Mouse (Mus musculus) spleen, embryonic (tissue): ENCODE data around the gene Fbxo46.

Experiments used
- CTCF ChIA-PET: fragments of 350-600 bp; sonication (Branson Sonifier 250); formaldehyde crosslinking; loops from one replicate; lab custom pipeline; 2022; lab: Charles Lee

Gene Fbxo46

DNA sequence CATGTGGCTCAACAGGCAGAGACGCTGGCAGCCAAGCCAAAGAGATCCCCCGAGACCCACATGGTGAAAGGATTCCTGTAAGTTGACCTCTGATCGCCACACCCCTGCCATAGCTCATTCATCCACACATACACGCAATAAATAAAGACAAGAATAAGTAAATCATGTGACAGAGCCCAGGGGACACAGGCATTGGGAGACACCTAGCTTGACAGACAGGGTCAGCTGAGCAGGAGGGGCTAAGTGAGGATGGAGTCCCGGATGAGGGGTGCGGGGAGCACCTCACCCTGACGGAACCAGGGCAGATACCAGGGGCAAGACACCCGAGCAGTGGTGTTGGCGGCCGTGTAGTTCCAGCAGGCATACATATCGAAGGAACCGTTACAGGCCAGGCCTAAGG is 44.1 kb downstream of the Fbxo46 start:
- CTCF ChIA-PET: interaction anchor here (1.4 kb wide), 1 partner anchor 14 kb away, joined by 3 read pairs; no protein-coding TSS in a partner anchor

DNA sequence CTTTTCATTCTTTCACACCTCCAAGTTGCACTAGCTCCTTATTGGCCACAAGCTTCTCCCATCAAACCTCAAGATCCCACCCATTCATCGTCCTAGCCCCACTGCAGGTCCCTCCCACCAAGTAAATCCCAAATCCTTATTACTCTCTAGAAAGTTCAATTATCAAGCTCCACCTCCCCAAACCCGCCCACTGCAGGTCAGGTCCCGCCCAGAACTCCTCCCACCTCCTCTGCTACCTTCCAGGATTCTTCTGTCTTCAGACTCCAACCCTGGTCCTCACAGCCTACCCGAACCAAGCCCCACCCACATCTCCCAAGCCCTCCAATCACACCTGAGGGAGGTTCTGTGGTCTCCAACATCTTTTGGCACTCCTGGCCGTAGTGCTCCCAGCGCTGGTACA is 44.5 kb downstream of the Fbxo46 start:
- CTCF ChIA-PET: interaction anchor here (1.4 kb wide), 1 partner anchor 13 kb away, joined by 3 read pairs; no protein-coding TSS in a partner anchor

DNA sequence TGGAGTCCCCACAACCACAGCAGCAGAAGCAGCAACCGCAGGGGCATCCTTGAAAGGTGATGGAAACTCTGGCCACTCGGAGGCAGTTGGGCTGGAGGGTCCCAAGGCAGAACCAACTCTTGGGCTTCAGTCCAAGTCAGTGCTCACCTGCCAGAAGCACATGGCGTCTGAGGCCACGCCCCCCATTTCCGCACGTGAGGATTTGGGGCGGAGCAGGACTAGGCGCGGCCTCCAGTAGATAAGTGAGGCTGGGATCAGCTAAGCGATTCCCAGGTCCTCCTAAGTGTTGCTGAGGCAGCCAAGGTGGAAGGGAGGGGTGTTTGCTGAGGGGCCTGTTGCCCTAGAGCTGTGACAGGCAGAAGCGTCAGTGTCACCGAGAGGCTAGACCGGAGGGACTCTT is 45.3 kb downstream of the Fbxo46 start:
- CTCF ChIA-PET: interaction anchor here (0.9 kb wide), 1 partner anchor 19 kb away, joined by 3 read pairs; no protein-coding TSS in a partner anchor

DNA sequence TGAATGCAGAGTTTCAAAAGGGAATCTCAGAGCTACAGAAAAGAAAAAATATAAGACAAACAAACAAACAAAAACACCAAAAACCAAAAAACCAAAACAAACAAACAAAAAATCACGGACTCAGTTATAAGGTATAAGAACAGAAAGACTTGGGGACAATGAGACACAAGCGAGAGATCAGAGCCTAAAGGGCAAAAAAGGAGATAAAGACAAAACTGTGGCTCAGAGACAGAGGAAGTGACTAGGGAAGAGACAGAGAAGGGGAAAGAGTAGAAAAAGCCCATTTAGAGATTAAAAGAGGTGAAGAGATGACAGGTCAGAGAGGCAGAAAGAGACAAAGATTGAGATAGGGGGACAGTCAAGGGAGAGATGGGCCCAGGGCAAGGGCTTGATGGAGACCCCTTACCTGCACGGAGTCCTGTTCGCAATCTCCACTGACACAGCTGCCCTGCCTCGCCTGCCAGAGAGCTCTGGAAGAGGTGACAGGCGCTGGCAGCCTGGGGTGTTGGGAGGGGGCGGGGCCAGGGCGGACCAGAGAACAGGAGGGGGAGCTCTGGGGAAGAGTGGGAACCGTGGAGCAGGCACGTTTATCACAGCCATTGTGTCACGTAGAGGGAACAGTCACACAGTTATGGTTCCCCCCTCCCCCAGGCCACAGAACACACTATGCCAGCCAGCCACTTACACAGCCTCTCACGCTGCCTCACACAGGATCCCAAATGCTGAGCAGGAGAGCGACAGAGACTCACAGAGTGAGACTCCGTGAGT is 46.2 kb downstream of the Fbxo46 start, which contains the start of gene Gipr:
Gipr (minus strand) TSS at position 472 of the 768 bp plus-strand sequence.
- CTCF ChIA-PET: interaction anchor here (0.9 kb wide), 1 partner anchor 19 kb away, joined by 3 read pairs; no protein-coding TSS in a partner anchor

DNA sequence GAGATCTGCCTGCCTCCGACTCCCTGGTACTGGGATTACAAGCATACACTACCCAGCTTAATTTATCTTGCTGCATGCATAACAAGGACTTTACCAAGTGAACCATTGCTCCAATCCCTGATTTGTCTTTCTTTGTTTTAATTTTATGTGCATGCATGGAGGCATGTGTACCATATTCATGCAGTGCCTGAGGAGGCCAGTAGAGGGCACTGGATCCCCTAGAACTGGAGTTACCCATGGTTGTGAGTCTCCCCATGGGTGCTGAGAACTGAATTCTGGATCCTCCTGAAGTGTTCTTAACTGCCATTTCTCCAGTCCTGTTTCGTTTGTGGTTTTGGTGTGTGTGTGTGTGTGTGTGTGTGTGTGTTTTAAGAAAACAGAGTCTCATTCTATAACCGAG is 47.3 kb downstream of the Fbxo46 start:
- CTCF ChIA-PET: no interaction called here

DNA sequence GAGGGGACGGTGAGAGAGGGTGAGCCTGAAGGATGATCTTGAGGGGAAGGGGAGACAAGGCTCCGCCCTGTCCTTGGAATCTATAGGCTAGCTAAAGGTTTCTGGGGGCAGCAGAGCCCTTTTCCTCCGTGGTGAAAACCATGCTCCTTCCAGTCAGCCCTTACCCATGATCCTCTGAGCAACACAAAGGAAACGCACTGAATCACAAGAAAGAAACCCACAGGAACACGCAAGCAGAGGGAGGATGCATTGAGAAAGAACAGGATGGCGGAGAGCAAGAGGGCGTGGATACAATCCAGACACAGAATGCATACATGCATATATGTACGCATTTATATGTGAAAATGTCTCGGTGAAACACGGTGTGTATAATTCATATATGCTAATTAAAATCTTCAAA is 49.8 kb downstream of the Fbxo46 start:
- CTCF ChIA-PET: no interaction called here

DNA sequence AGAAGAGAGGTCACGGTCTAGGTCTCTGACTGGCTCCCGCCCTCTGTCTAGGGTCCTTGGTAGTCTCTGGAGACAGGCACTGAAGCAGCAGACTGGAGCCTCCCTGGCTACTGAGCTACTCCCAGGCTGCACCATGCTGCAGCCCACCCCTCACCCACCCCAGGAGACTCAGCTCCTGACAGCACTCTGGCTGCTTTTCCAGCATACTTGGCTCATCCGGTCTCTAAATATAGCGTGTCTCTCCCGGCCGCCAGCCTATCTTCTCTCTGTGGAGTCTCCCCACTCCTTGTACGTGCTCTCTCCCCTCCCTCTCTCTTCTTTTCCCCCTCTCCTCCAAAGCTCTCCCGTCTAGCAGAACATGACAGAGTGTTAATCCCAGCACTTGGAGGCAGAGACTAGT is 50.5 kb downstream of the Fbxo46 start:
- CTCF ChIA-PET: interaction anchor here (0.6 kb wide), 1 partner anchor 404 kb away, joined by 3 read pairs; no protein-coding TSS in a partner anchor

DNA sequence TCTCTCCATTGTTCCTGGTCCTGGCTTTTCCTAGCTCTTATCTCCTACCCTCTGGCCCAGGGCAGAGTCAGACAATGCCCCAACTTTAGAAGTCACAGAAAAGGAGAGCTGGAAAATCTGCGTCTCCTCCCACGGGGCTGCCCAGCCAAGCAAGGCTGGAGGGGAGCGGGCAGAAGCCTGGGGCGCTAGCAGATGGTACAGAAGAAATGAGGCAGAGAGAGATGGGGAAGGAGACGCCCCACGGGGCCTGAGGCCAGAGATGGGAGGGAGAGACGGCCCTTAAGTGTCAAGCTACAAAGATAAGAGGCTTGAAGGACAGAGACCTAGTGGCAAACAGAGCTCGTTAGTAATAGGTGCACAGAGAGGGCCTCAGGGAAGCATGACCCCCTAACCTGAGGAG is 52.2 kb downstream of the Fbxo46 start:
- CTCF ChIA-PET: no interaction called here

DNA sequence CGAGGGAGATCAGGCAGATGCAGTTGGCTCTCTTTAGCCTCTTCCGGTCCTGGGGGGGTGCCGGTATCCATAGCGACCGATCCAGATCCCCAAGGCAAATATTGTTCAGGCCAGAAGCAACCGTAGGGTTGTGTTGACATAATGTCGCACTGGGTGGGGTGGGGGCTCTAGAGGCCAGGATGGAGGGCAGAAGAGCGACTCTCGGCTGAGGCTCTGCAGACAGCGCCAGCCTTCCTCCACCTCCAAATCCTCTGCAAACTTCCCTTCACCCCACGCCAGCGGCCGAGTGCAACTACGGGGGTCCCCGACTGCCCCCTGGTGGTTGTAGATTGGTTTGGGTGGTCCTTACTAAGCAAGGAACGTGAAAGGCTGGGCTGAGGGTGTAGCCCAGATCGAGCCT is 53.2 kb downstream of the Fbxo46 start:
- CTCF ChIA-PET: interaction anchor here (0.6 to 1.1 kb wide), 4 partner anchors 17 to 359 kb away, joined by 3 to 16 read pairs (median 3); no protein-coding TSS in a partner anchor

DNA sequence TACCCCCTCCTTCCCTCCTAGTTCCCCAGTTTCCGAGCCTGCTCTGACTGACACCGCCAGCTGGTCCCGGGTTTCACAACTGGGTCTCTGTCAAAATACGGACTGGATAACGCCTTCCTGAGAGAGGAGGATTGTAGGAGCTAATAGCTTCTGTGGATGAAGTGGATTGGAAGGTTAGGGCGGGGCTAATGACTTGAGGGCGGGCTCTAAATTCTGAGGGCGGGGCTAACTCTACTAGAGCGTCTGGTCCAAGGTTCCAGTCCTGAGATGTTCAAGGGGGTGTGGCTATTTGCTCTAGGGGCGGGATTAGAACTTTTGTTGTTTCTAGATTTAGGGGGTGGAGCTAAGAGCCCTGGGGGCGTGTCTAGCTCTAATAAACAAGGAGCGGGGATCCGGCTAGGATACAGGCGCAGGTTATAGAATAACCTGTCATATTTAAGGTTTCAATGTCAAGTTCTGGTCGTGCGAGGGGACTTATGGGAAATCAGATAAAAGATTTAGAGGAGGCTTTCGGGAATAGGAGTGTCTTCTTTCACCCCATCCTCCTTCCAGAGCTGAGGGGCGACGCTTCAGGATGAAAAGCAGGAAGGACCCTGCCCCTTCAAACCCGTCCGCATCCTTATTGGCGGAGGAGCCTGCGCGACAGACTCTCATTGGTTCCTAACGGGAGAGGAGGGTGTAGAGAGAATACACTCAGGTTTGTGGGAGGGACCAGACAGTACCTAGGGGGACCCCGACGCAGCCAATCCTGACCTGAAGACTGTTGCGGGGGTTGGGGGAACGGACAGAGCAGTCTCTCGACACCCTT is 56.3 kb downstream of the Fbxo46 start, which contains the start of gene Eml2:
Eml2 (plus strand) TSS at position 714 of the 808 bp plus-strand sequence.
- CTCF ChIA-PET: interaction anchor here (0.6 kb wide), 1 partner anchor 22 kb away, joined by 5 read pairs; no protein-coding TSS in a partner anchor

DNA sequence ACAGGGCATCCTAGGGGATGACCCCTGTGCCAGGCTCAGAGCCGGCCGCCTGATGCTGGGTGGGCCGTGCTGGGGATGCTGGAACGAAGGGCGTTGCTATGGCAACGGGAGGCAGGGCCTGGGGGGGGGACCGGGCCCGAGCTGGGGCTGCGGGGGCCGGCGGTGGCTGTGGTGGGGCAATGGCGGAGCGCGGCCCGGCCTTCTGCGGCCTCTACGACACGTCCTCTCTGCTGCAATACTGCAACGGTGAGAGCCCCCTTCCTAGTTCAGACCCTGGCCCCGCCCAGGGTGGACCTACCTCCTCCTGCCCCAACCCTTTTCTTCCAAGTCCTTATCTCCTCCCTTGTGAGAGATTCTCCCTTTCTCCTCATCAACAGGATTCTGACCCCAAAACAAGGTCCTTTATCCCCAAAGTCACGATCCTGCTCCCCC is 56.9 kb downstream of the Fbxo46 start:
- CTCF ChIA-PET: interaction anchor here (0.5 kb wide), 1 partner anchor 132 kb away, joined by 9 read pairs; no protein-coding TSS in a partner anchor

DNA sequence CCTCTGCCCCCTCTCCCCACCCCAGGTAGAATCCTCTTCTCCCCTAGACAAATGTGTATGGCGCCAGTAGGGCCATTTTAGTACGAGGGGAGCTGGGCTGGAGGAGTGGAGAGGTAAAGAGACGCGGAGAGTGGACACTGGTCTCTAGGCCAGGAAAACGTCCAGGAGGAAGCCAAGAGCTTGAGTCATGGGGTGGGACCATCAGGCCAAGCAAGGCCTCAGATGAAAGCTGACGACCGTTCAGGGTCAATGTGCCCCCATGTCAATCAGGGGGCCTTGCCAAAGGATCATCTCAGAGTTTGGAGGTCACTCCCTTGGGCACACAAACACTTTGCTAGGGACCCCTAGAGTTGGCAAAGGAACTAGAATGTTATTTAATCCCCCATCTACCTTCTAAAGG is 57.6 kb downstream of the Fbxo46 start:
- CTCF ChIA-PET: interaction anchor here (0.5 to 0.8 kb wide), 3 partner anchors 13 to 151 kb away, joined by 3 to 9 read pairs (median 3); no protein-coding TSS in a partner anchor

DNA sequence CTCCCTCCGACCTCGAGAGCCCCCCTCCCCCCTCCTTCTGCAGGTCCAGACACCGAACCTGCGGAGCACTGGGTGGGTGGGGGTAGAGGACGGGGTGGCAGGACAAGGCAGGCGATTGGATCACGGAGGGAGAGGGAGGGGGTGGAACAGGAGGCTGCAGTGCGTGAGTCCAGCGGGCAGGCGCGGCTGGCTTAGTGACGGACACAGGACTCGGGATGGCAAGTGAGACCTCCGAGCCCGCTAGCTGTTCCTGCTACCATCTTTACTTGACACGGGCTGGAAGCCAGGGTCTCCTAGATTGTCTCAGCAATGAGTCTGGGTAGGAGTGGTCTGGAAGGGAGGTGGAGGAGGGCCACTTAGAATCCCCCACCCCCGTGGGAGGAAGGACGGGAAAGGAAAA is 58.4 kb downstream of the Fbxo46 start:
- CTCF ChIA-PET: interaction anchor here (0.6 to 1.2 kb wide), 4 partner anchors 19 to 117 kb away, joined by 3 to 4 read pairs (median 3); partner anchors contain the start of gene Dmpk

DNA sequence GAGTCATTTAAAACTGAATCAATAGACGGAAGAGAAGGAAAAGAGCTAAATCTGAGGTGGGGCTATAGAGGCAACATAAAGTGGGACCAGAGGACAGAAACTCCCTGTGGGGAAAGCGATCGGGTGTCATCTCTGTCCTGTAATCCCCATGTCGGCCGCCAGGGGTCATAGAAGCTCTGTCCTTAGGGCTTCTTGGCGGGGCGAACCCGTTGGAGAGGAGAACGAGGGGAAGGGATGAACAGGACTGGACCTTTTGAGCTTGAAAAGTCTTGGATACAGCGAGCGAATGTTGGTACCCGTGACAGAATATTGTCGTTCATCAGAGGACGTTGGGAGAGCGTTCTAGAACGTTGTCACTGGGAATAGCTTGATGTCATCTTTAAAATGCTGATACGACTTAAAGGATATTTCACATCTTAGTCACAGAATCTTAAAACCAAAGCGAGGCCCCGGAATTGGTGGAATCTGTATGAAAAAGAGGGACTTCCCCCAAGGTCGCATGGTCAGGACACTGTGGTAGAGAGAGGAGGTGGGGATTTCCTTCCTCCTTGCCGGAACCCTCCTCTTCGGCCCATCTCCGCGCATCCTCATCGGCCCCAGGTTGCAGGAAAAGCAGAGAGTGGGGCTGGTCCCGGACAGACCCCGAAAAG is 58.9 kb downstream of the Fbxo46 start:
- CTCF ChIA-PET: interaction anchor here (0.6 to 1.2 kb wide), 5 partner anchors 19 to 117 kb away, joined by 3 to 6 read pairs (median 3); partner anchors contain the start of gene Dmpk

DNA sequence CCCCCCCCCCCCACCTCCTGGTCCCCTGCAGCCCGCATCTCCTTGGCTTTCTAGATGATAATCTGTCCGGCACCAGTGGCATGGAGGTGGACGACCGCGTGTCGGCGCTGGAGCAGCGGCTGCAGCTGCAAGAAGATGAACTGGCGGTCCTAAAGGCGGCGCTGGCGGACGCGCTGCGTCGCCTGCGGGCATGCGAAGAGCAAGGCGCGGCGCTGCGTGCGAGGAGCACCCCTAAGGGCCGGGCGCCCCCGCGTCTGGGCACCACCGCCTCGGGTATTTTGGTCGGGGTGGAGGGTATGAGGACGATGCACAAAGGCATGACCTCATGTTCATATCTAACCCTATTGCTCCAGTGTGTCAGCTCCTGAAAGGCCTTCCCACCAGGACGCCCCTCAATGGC is 59.5 kb downstream of the Fbxo46 start:
- CTCF ChIA-PET: interaction anchor here (0.6 to 0.8 kb wide), 3 partner anchors 36 to 278 kb away, joined by 3 to 6 read pairs (median 3); no protein-coding TSS in a partner anchor

DNA sequence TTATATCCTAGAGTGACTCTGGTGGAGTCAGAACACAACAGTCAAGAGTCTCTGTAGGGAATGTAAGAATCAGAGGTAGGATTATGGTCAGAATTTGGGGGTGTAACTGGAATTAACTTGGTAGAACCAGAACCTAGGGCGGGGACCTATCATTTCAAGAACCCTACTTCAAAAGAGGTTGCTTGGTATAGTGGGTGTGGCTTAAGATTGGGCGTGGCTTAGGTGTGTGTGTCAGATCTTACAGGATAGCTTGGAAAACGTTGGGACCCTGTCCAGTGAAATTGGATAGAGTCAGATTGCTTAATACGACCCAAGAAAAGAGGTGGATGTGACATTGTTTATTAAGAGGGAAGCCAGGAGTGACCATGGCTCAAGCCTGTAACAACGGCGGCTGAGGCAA is 60.3 kb downstream of the Fbxo46 start:
- CTCF ChIA-PET: interaction anchor here (0.6 to 0.8 kb wide), 2 partner anchors 47 to 277 kb away, joined by 3 read pairs; no protein-coding TSS in a partner anchor

DNA sequence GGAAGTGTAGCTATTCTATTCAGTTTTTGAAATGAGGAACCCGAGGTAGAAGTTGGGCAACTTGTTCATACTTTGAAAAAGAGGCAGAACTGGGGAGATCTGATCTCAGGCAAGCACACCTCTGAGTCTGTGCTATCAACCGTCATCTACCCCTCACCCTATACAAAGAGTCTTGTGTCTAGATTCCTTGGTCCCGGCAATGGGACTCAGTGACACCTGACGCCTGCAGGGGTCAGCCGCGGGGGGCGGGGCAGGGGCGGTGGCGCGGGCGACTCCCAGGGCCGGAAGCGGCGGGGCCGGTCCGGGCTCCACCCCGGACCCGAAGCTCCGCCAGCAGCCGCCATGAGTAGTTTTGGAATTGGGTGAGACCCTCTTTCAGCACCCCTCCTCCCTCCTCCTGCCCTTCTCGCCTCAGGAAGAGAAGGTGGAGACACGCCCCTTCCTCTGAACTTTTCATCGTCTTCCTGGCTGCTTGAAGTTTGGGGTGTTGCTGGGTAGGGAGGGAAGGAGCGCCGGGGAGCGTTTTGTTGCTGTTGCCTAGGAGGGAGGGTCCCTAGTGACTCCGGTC is 61.3 kb downstream of the Fbxo46 start:
- CTCF ChIA-PET: no interaction called here

DNA sequence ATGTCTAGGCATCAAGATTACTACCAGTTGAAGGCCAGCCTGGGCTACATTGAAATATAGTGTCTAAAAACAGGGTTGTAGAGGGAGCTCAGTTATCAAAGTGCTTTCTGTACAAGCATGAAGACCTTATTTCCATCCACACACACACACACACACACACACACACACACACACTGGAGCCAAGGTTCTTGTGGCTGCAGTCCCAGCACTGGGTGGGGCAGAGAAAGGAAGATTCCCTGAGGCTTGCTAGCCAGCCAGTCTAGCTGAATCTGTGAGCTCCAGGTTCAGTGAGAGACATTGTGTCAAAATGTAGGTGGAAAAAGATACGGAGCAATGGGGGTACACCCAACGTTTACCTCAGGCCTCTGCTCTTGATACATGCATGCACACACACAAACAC is 64.6 kb downstream of the Fbxo46 start:
- CTCF ChIA-PET: no interaction called here

DNA sequence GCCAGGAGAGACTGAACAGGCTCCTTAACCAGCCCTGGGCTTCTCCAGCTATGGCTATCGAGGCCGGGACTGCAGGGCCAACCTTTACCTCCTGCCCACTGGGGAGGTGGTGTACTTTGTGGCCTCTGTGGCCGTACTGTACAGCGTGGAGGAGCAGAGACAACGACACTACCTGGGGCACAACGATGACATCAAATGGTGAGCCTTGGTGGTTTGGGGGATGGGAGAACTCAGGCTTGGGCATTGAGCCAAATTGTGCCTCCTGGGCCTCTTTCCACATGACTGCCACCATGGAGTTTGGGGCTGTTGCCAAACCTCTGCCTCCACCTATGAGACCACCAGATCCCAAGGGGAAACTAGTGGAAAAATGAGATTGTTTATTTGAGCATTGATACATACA is 65.1 kb downstream of the Fbxo46 start:
- CTCF ChIA-PET: no interaction called here
